Mouse (Mus musculus): ENCODE measurements around the gene Reep6. TPM values are rescaled to one million over a fixed set of nuclear protein-coding genes. Genes with fewer than 3 reads are reported as not detected.

Reep6 gene
- polyA plus RNA-seq, 1 experiment from 2014 or later: 13.5 TPM

- H3K9me3 ChIP-seq (ENCODE audit: control insufficient read depth, low read length): no peaks in the 10 kb centered on the region
- H3K36me3 ChIP-seq (ENCODE audit: control insufficient read depth, insufficient read depth, low read length): no peaks in the 10 kb centered on the region
- no peak for TF ChIP-seq CTCF (IDR thresholded peaks at IDR 0.05; ENCODE audit: low read depth)
- no peak for TF ChIP-seq EP300 (optimal IDR thresholded peaks at IDR 0.05)
- peak overlapping the region; percentile 56; the same call in 1 of the 2 replicates for H3K27ac ChIP-seq (replicated peaks)
- peaks cover 9% of the 10 kb centered on the region; the same call in 1 of the 2 replicates for H3K4me1 ChIP-seq (replicated peaks; ENCODE audit: control insufficient read depth, insufficient read depth)
- DNase-seq (ENCODE audit: low spot score) (no peak), ATAC-seq (ENCODE audit: low FRiP score, low TSS enrichment) (no peak)
- H3K27me3 ChIP-seq (ENCODE audit: control insufficient read depth, insufficient read depth, low read length): no peaks in the 10 kb centered on the region
- peak overlapping the region; percentile 77 for H3K4me2 ChIP-seq (replicated peaks; ENCODE audit: low read depth)
- peak overlapping the region; percentile 41 for H3K9ac ChIP-seq (ENCODE audit: low read length)
- WGBS: 1% methylated on average over 40 of the region's 41 CpGs
- H3K4me3 ChIP-seq (ENCODE audit: low read depth, low read length): peak overlapping the region; percentile 35
Measured at GRCm38 (mm10) chr10:80330084-80330483, 331 bp downstream of the Reep6 start.

- H3K27me3 ChIP-seq (ENCODE audit: control insufficient read depth, insufficient read depth, low read length): no peaks in the 10 kb centered on the region
- TF ChIP-seq CTCF (IDR thresholded peaks at IDR 0.05; ENCODE audit: low read depth) (no peak), EP300 (optimal IDR thresholded peaks at IDR 0.05) (no peak)
- H3K4me2 ChIP-seq (replicated peaks; ENCODE audit: low read depth): peak overlapping the region; percentile 77
- H3K9me3 ChIP-seq (ENCODE audit: control insufficient read depth, low read length): no peaks in the 10 kb centered on the region
- H3K4me1 ChIP-seq (replicated peaks; ENCODE audit: control insufficient read depth, insufficient read depth): peaks cover 9% of the 10 kb centered on the region; the same call in 1 of the 2 replicates
- DNase-seq (ENCODE audit: low spot score) (no peak), ATAC-seq (ENCODE audit: low FRiP score, low TSS enrichment) (no peak)
- no peak overlapping the region; the same call in 1 of the 2 replicates for H3K4me3 ChIP-seq (ENCODE audit: low read depth, low read length)
- 0 out of 2 replicates have a peak overlapping the region, but pooled peaks have one; percentile 40 for H3K27ac ChIP-seq (replicated peaks)
- 38% methylated on average over 2 of the region's 2 CpGs for whole genome bisulfite sequencing
- H3K36me3 ChIP-seq (ENCODE audit: control insufficient read depth, insufficient read depth, low read length): no peaks in the 10 kb centered on the region
- H3K9ac ChIP-seq (ENCODE audit: low read length): peak overlapping the region; percentile 41; the same call in 1 of the 2 replicates
Measured at GRCm38 (mm10) chr10:80330888-80331287, 1.1 kb downstream of the Reep6 start.

- H3K4me2 ChIP-seq (replicated peaks; ENCODE audit: low read depth): no peak overlapping the region
- ATAC-seq (ENCODE audit: low FRiP score, low TSS enrichment): no peak
- WGBS: 48% methylated on average over 10 of the region's 10 CpGs
- no peak for DNase-seq (ENCODE audit: low spot score)
- no peaks in the 10 kb centered on the region for H3K27me3 ChIP-seq (ENCODE audit: control insufficient read depth, insufficient read depth, low read length)
- no peak overlapping the region for H3K4me3 ChIP-seq (ENCODE audit: low read depth, low read length)
- H3K27ac ChIP-seq (replicated peaks): no peak overlapping the region
- H3K36me3 ChIP-seq (ENCODE audit: control insufficient read depth, insufficient read depth, low read length): no peaks in the 10 kb centered on the region
- H3K9ac ChIP-seq (ENCODE audit: low read length): no peak overlapping the region
- H3K9me3 ChIP-seq (ENCODE audit: control insufficient read depth, low read length): no peaks in the 10 kb centered on the region
- TF ChIP-seq CTCF (IDR thresholded peaks at IDR 0.05; ENCODE audit: low read depth) (no peak), EP300 (optimal IDR thresholded peaks at IDR 0.05) (no peak)
- peaks cover 9% of the 10 kb centered on the region; the same call in 1 of the 2 replicates for H3K4me1 ChIP-seq (replicated peaks; ENCODE audit: control insufficient read depth, insufficient read depth)
Measured at GRCm38 (mm10) chr10:80331636-80332524, 2.1 kb downstream of the Reep6 start.

- Histone ChIP-seq H3K4me1 (replicated peaks; ENCODE audit: control insufficient read depth, insufficient read depth) (peaks cover 9% of the 10 kb centered on the region; the same call in 1 of the 2 replicates), H3K9ac (ENCODE audit: low read length) (no peak overlapping the region), H3K4me2 (replicated peaks; ENCODE audit: low read depth) (no peak overlapping the region), H3K9me3 (ENCODE audit: control insufficient read depth, low read length) (no peaks in the 10 kb centered on the region), H3K4me3 (ENCODE audit: low read depth, low read length) (no peak overlapping the region), H3K36me3 (ENCODE audit: control insufficient read depth, insufficient read depth, low read length) (no peaks in the 10 kb centered on the region), H3K27me3 (ENCODE audit: control insufficient read depth, insufficient read depth, low read length) (no peaks in the 10 kb centered on the region), H3K27ac (replicated peaks) (no peak overlapping the region)
- 75% methylated on average over 5 of the region's 5 CpGs for WGBS
- no peak for DNase-seq (ENCODE audit: low spot score)
- ATAC-seq (ENCODE audit: low FRiP score, low TSS enrichment): no peak
- TF ChIP-seq CTCF (IDR thresholded peaks at IDR 0.05; ENCODE audit: low read depth) (no peak), EP300 (optimal IDR thresholded peaks at IDR 0.05) (no peak)
Measured at GRCm38 (mm10) chr10:80332525-80332989, 2.8 kb downstream of the Reep6 start.

GRCm38 (mm10) chr10:80336263-80336662, 6.5 kb downstream of the Reep6 start:
- 83% methylated on average over 12 of the region's 12 CpGs for WGBS

More at GRCm38 (mm10) chr10:80336263-80336662, 6.5 kb downstream of the Reep6 start:
- H3K9ac ChIP-seq (ENCODE audit: low read length): no peak overlapping the region
- TF ChIP-seq EP300 (optimal IDR thresholded peaks at IDR 0.05) (no peak), CTCF (IDR thresholded peaks at IDR 0.05; ENCODE audit: low read depth) (no peak)
- no peak overlapping the region for H3K4me2 ChIP-seq (replicated peaks; ENCODE audit: low read depth)
- no peaks in the 10 kb centered on the region for H3K36me3 ChIP-seq (ENCODE audit: control insufficient read depth, insufficient read depth, low read length)
- no peaks in the 10 kb centered on the region for H3K4me1 ChIP-seq (replicated peaks; ENCODE audit: control insufficient read depth, insufficient read depth)
- peaks cover 2% of the 10 kb centered on the region; the same call in 1 of the 2 replicates for H3K27me3 ChIP-seq (ENCODE audit: control insufficient read depth, insufficient read depth, low read length)
- H3K4me3 ChIP-seq (ENCODE audit: low read depth, low read length): no peak overlapping the region
- no peaks in the 10 kb centered on the region for H3K9me3 ChIP-seq (ENCODE audit: control insufficient read depth, low read length)
- no peak overlapping the region for H3K27ac ChIP-seq (replicated peaks)
- ATAC-seq (ENCODE audit: low FRiP score, low TSS enrichment): no peak
- DNase-seq (ENCODE audit: low spot score): no peak

All from stomach, postnatal 0 days (tissue).